Mouse (Mus musculus) cerebellum, adult (tissue): ENCODE measurements at regions not wholly inside any gene's neighbourhood (a gene's known extent, or its start where the extent isn't known, plus 50 kb on each side); places are given as distances from the start of the nearest gene placed in this dataset.

Experiments
- ATAC-seq: cut with Nextera tagmentation; 2 replicates; pipeline ENCODE4 v1.9.2; 2017; ENCODE audit warnings: mild to moderate bottlenecking, moderate library complexity, mixed read lengths; ENCODE audit not compliant: insufficient number of reproducible peaks, low FRiP score, low TSS enrichment

GRCm38 (mm10) chr7:68864322-68865031 lies 115.4 kb upstream of the Arrdc4 start:
- no peak for ATAC-seq

GRCm38 (mm10) chr7:68858471-68859210 lies 109.6 kb upstream of the Arrdc4 start:
- no peak for ATAC-seq

DNA sequence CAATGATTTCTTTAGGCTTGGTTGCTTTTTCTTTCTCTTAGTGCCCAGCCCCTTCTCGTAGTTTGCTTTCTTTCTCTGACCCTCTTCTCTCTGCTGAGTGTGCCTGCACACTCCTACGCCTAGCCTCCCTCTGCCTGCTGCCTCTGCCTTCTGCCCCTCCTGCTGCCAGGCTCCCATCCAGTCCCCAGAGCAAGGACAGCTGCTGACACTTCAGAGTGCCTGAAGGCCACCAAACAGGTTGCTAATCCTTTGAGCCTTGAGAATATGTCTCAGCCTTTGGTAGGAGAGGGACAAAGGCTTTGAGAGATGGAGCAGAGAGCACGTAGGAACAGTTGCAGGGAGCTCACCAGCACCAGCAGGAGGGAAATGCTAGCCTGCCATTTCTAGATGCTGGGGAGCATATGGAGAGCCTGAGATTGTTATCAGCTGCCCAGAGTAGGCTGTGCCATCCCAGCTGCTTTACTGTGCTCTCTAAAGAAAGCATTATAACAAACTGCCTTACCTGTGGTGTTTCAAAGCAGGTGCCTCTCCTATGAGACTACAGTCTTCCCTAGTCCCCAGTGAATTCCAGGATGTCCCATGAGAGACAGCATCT lies 103.0 kb upstream of the Arrdc4 start:
- no peak for ATAC-seq

- no peak for ATAC-seq
These were observed 95.6 kb upstream of the Arrdc4 start for GRCm38 (mm10) chr7:68844606-68845005.

DNA sequence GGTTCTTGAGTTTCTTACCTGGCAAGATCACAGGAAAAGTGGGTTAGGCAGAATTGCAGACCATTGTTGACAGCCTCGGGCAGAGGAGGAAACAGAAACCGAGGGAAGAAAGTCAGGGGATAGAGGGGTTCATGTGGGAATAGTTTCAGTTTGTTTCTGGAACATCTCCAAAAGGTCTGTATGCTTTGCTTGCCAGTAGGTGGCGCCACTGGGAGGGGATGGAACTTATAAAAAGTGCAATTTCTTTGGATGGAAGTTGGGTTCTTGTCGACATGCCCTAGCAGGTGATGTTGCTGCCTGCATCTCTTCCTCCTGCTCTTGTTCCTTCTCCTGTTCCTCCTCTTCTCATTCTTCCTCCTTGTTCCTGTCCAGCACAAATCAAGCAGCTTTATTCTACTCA lies 94.3 kb upstream of the Arrdc4 start:
- no peak for ATAC-seq

GRCm38 (mm10) chr7:68833977-68834791 lies 85.1 kb upstream of the Arrdc4 start:
- peak; percentile 56 for ATAC-seq

DNA sequence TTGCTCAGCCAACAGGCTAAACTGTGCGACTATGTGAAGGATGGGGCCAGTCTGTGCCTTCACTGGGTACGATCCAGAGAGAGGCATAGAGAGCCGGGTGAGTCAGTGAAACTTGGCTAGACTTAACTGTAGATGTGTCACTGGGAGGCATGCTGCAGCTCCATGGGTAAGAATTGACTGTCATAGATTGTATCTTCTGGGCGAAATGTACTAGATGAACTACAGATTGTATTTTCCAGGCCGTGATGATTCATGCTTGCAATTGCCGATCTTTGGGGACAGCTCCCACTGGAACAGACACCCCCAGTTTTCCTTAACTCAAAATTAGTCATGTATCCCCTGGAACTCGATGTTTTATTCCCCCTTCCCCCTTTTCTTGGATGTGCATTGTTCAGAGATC lies 84.5 kb upstream of the Arrdc4 start:
- ATAC-seq = no peak

DNA sequence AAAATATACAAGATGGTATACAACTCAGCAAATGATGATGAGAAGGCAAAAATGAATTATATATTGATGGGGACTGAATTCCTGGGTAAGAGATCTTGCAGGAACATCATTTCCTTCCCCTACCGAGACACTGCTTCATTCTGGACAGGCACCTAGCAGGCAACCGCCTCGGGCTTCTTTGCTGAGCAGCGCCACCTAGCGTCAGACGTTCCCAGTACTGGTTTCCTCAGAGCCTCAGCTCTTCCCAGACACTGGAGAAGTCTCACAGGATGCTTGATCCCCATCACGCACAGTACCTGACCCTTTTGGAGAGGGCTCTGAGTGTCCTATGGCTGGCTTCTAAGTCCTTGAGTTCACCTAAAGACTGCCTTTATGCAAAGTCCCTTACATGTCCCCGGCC lies 80.8 kb upstream of the Arrdc4 start:
- ATAC-seq = no peak

GRCm38 (mm10) chr7:68824399-68824798 lies 75.4 kb upstream of the Arrdc4 start:
- ATAC-seq = no peak

GRCm38 (mm10) chr7:68823646-68824045 lies 74.6 kb upstream of the Arrdc4 start:
- peak; percentile 31; the same call in 1 of the 2 replicates for ATAC-seq

GRCm38 (mm10) chr7:68823189-68823588 lies 74.1 kb upstream of the Arrdc4 start:
- ATAC-seq = peak; percentile 64; the same call in 1 of the 2 replicates

GRCm38 (mm10) chr7:68814823-68815666 lies 66.0 kb upstream of the Arrdc4 start:
- ATAC-seq = no peak

GRCm38 (mm10) chr7:68809782-68810181 lies 60.7 kb upstream of the Arrdc4 start:
- ATAC-seq = no peak
